Mouse (Mus musculus) cerebellum, adult 2 months (tissue): ENCODE results near the gene Fgf18. TPM values are rescaled to one million over a fixed set of nuclear protein-coding genes. Genes with fewer than 3 reads are reported as not detected.

Source experiments
- DNase-seq, 2 experiments: peaks; one replicate each; pipeline ENCODE4 v3.0.0; 2021
- H3K27ac ChIP-seq: fragments of 200-500 bp; 2 replicates; pipeline ENCODE4 v1.5.1; 2012; ENCODE audit warnings: low read length, control low read depth, inconsistent platforms; ENCODE audit not compliant: insufficient read depth
- H3K27me3 ChIP-seq: fragments of 200-500 bp; 2 replicates; pipeline ENCODE4 v1.6.1; 2012; ENCODE audit warnings: inconsistent platforms, mild to moderate bottlenecking, low read length, moderate library complexity; ENCODE audit not compliant: control insufficient read depth, insufficient read depth
- H3K4me1 ChIP-seq: fragments of 200-500 bp; 2 replicates; pipeline ENCODE4 v1.6.1; 2011; ENCODE audit warnings: low read length; ENCODE audit not compliant: control insufficient read depth, insufficient read depth
- H3K4me3 ChIP-seq: fragments of 200-500 bp; replicated peaks from 2 replicates; pipeline ENCODE3; 2011; ENCODE audit warnings: mild to moderate bottlenecking, low read depth, low read length, control low read depth; ENCODE audit not compliant: insufficient read depth
- CTCF ChIP-seq: fragments of 200-500 bp; IDR thresholded peaks from 2 replicates; pipeline ENCODE4 v1.5.1; 2011; ENCODE audit warnings: low read depth, mild to moderate bottlenecking, control low read depth, low read length, moderate library complexity, borderline replicate concordance; ENCODE audit not compliant: insufficient read depth
- POLR2A ChIP-seq: fragments of 200-500 bp; IDR thresholded peaks from 2 replicates; pipeline ENCODE4 v1.6.1; 2011; ENCODE audit warnings: low read length, control low read depth, borderline replicate concordance; ENCODE audit not compliant: insufficient read depth
- WGBS: fragments of 180-500 bp; shearing (Covaris S2); methylation state at CpG from one replicate; pipeline ENCODE4 v1.1.7; 2018; 5-methylcytosine and 5-hydroxymethylcytosine counted together
- polyA plus RNA-seq: library from polyadenylated mRNA; depleted of rRNA; stranded (reverse); fragments of >200 nt; gene quantifications from 2 replicates; pipeline ENCODE4 v1.2.3, GENCODE M21; 2012

Fgf18 gene
- polyA plus RNA-seq, 1 experiment, result 7.2 TPM

DNA sequence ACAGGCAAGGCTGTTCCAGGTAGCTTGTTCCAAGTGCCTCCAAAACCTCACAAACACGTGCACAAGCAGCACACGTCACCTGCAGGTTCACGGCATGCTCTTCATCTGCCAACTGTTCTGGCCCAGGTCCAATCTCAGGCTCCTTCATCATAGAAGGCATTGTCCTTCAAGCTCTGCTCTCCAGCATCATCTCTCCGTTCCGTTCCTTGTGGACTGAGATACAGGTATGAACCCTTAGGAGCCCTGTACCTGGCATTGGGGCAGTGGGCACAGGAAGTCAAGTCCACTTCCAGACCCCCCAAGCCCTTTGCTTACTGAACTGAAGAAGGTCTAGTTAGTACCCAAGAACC lies 7.1 kb downstream of the Fgf18 start:
- Histone ChIP-seq H3K4me3 (no peak overlapping the region), H3K27me3 (no peaks in the 10 kb centered on the region), H3K4me1 (no peaks in the 10 kb centered on the region; the same call in 1 of the 2 replicates), H3K27ac (no peak overlapping the region)
- no peak for TF ChIP-seq POLR2A
- TF ChIP-seq CTCF, result no peak
- DNase-seq, result peak; percentile 4 to 12
- 46% methylated on average over 5 of the region's 5 CpGs for WGBS

DNA sequence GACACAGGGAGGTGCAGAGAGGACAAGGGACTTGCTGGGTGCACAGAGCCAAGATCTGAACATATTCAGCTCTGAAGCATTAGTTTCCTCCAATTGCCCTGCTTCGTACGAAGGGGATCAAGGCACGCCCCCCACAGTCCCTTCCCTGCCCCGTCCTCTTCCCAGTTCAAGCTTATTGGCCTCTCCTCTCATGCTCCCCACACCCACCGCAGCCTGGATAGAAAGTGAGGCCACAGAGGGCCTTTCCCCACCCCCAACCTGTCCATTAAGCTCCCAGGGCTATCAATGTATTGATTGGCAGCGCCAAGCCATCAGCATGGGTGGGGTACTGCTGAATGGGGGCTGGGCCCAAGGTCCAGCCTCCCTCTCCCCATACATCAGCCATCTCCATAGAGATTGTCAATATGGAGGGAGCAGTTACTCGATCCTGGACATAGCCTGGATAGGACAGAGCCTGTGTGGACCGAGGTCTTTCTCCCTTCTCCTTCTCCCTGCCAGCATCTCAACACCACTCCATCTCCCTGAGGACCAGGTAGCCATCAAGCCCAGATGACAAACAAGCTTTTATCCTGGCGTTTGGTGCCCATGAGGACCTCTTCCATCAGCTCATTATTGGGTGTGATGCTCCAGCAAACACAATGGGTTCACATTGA lies 7.6 kb downstream of the Fgf18 start:
- DNase-seq, result peak in 1 of 2 experiments; percentile 4
- TF ChIP-seq CTCF, result no peak
- no peak for TF ChIP-seq POLR2A
- no peak overlapping the region for H3K4me3 ChIP-seq
- no peaks in the 10 kb centered on the region for H3K27me3 ChIP-seq
- 86% methylated on average over 9 of the region's 9 CpGs for WGBS
- H3K27ac ChIP-seq, result no peak overlapping the region
- no peaks in the 10 kb centered on the region; the same call in 1 of the 2 replicates for H3K4me1 ChIP-seq

DNA sequence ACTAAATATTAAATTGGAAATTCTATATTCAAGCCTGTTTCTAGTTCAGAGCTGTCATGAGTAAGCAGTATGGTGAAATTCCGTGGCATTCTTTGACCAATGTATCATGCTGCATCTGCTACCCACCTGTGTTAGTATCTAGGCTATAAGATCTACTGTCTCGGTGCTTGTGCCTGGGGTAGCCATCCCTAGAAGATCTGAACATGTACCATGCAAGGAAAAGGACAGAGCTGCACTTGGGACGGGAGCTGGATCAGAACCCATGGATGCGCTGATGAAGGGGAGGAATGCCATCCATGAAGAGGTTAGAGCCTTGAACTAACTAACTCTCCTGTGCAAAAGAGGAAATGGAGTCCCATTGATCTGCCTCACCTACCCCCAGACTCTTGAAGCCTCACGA lies 8.5 kb downstream of the Fgf18 start:
- DNase-seq, result no peak
- whole genome bisulfite sequencing, result 96% methylated on average over 5 of the region's 5 CpGs
- Histone ChIP-seq H3K4me1 (no peaks in the 10 kb centered on the region; the same call in 1 of the 2 replicates), H3K27ac (no peak overlapping the region), H3K4me3 (no peak overlapping the region), H3K27me3 (no peaks in the 10 kb centered on the region)
- TF ChIP-seq POLR2A, result no peak

- WGBS, result 95% methylated on average over 8 of the region's 8 CpGs
These were observed 12.7 kb downstream of the Fgf18 start for GRCm38 (mm10) chr11:33134391-33134986.

DNA sequence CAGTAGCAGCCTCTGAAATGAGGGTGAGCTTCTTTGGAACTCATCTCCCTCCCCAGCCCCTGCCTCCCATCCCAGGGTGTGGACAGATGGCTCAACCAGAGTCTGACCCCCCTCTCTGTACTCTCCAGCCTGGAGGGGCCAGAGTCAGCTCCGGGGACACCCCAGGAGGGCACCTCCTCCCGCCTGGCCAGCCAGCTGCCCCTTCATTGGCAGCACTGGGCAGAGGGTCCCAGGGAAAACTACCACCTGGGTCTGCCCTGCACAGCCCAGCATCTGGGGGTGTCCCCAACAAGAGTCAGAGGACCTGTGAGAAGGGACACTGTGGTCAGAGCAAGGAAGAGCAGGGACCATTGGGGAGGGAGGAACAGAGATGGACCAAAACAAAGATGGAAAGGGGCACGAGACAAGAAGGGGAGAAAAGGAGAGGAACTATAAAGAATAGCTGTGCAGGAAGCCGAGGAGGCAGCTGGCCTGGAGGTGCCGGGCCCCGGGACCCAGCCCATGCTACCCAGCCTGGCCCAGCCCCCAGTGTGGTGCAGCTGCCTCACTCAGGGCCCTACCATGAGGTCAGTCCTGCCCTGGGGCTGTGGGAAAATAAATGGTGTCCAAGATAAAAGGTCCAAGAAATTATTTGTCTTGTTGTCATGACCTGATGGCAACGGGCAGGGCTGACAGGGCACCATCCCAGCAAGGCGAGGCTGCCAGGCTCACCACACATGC lies 14.4 kb downstream of the Fgf18 start:
- DNase-seq, result no peak
- TF ChIP-seq CTCF, result no peak
- no peak for TF ChIP-seq POLR2A
- Histone ChIP-seq H3K4me3 (no peak overlapping the region), H3K27ac (no peak overlapping the region), H3K4me1 (no peaks in the 10 kb centered on the region), H3K27me3 (no peaks in the 10 kb centered on the region)
- WGBS, result 45% methylated on average over 8 of the region's 8 CpGs

More at GRCm38 (mm10) chr11:33134391-33134986, 12.7 kb downstream of the Fgf18 start:
- H3K4me1 ChIP-seq, result no peaks in the 10 kb centered on the region
- no peaks in the 10 kb centered on the region for H3K27me3 ChIP-seq
- no peak for TF ChIP-seq CTCF
- no peak for TF ChIP-seq POLR2A
- no peak overlapping the region for H3K27ac ChIP-seq
- DNase-seq, result no peak
- no peak overlapping the region for H3K4me3 ChIP-seq

DNA sequence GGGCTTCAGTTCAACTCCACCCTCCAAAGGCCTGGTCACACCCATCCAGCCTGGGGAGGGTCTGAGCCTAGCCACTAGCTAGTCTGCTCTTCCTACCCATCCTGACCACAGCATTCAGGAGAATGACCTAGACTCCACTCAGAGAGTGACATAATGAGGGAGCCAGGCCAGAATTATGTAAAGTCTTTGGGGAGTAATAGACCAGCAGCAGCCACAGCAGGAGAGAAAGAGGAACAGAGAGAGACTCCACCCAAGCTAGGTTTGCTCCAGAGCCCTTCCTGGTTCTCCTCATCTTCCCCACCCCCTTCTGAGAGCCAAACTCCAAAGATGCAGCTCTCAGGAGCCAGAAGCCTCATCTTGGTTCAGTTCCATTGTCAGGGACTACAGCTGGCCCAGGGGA lies 20.1 kb downstream of the Fgf18 start:
- H3K4me3 ChIP-seq, result no peak overlapping the region
- no peak for DNase-seq
- no peak overlapping the region for H3K27ac ChIP-seq
- no peaks in the 10 kb centered on the region; the same call in 1 of the 2 replicates for H3K4me1 ChIP-seq
- H3K27me3 ChIP-seq, result peaks cover 3% of the 10 kb centered on the region; the same call in 1 of the 2 replicates
- no peak for TF ChIP-seq CTCF
- no peak for TF ChIP-seq POLR2A

GRCm38 (mm10) chr11:33122575-33123268 lies 24.5 kb downstream of the Fgf18 start:
- TF ChIP-seq POLR2A, result no peak
- Histone ChIP-seq H3K27ac (no peak overlapping the region), H3K27me3 (peaks cover 3% of the 10 kb centered on the region; the same call in 1 of the 2 replicates), H3K4me1 (no peaks in the 10 kb centered on the region; the same call in 1 of the 2 replicates), H3K4me3 (no peak overlapping the region)
- 7% methylated on average over 37 of the region's 37 CpGs for WGBS
- no peak for DNase-seq

DNA sequence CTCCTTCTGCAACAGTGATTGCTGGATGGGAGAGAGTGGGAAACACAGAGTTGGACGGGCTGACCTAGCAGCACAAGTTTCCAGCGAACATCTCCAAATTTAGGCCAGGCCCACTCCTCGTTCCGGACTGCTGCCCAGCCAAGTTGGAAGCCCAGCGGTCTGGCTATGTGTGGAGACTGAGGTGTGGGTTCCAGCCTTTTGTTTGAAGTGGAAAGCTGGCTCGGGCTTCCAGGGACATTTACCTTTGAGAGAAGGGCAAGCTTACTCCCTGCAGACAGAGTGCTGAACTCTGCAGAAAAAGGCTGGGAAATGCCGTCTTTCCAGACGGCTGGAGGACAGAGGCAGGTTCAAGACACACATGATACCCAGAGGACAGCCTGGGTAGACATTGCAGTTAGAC lies 27.6 kb downstream of the Fgf18 start:
- no peak overlapping the region for H3K4me3 ChIP-seq
- H3K27ac ChIP-seq, result no peak overlapping the region
- peaks cover 3% of the 10 kb centered on the region; the same call in 1 of the 2 replicates for H3K27me3 ChIP-seq
- WGBS, result 53% methylated on average over 8 of the region's 8 CpGs
- DNase-seq, result no peak
- TF ChIP-seq CTCF, result no peak
- no peak for TF ChIP-seq POLR2A
- no peaks in the 10 kb centered on the region; the same call in 1 of the 2 replicates for H3K4me1 ChIP-seq
